Mouse (Mus musculus): ENCODE data around the gene Slc38a3.

The Slc38a3 gene

DNA sequence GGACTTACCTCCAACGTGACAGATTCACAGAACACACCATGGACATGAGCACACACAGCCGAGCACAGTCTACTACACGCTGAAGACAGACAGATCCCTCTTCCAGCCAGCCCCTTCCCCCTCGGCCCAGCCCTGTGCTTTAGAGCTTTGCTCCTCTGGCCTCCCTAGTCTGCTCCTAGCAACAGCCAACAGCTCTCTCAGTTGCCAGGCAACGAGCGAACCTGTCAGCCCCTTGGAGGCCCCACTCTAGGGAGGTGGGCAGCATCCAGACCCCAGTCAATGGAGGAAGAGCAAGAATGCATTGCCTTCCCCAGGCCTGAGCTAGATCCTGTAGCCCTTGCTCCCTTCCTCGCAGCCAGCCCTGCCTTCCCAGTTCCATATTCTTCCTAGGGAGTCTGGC, 32.3 kb downstream of the Slc38a3 start:
- no peak for DNase-seq (ENCODE audit: extremely low read depth, low read depth, low spot score)

DNA sequence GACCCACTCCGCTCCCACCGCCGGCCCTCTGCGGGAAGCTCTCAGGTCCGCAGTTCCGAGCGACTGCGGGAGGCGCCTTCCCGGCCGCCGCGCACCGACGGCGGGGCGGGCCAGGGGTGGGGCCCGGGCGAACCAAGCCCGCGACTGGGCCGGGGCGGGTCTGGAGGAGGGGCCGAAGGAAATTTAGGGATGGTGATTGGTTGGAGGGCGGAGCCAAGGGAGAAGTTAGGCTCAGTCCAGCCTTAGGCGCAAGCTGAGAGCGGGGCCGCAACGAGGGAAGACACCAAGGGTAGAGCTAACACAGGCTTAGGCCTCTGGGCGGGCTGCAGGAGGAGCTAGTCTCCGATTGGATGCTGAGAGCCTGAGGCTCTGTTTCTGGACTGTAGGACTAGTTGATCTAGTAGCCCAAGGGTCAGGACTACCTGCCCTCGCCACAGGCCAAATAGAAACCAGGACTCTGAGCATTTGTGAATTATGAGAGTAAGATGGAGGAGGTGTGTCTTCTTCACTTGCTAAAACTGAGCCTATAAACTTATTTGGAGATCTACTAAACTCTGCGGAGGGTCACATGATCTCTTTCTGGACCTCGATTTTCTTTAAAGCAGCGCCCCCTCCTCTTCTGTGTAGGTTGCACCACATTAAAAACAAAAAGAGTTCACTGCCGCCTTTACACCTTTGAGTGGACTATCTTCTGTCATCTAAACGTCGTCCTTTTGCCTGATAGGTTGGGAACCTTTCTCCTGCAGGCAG, 33.9 kb downstream of the Slc38a3 start, which contains the start of gene Gnai2:
Gnai2 (minus strand) TSS at position 89 of the 750 bp plus-strand sequence.
- DNase-seq (ENCODE audit: extremely low read depth, low read depth, low spot score), result peak; percentile 47

DNA sequence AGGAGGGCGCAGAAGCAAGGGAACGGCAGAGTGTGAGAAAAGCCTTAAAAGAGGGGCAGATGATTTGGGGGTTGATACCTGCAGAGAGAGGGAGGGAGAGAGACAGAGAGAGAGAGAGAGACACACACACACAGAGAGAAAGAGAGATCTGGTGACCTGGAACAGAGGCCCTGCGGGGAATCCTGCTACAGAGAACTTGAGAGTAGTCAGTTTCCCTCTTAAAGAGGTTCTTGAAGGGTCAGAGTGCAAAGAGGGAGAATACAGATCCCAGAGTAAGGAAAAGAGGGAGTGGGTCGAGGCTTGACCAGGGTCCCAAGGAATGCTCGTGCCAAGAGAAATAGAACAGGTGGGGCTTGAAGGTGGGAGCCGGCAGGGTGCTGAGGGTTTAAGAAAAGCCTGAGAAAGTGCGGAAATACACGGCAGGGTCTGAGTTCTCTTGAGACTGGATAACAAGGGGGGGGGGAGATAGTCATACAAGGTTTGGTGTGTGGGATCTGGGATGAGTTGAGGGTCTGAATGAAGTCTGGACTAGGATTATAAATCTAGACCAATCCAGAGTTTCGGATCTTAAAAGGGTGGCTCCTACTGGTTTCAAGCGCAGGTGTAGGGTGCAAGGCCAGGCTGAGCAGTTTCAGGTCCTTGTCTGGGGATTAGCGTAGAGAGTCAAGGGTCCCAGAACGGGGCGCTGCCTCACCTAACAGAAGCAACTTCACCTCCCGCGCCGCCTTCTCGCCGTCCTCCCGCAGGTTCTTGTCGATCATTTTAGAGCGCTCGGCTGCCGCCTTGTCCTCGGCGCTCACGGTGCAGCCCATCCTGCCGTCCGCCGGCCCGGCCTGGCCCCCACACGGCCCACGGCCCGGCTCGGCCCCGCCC, 34.7 kb downstream of the Slc38a3 start:
- DNase-seq (ENCODE audit: extremely low read depth, low read depth, low spot score), result no peak

DNA sequence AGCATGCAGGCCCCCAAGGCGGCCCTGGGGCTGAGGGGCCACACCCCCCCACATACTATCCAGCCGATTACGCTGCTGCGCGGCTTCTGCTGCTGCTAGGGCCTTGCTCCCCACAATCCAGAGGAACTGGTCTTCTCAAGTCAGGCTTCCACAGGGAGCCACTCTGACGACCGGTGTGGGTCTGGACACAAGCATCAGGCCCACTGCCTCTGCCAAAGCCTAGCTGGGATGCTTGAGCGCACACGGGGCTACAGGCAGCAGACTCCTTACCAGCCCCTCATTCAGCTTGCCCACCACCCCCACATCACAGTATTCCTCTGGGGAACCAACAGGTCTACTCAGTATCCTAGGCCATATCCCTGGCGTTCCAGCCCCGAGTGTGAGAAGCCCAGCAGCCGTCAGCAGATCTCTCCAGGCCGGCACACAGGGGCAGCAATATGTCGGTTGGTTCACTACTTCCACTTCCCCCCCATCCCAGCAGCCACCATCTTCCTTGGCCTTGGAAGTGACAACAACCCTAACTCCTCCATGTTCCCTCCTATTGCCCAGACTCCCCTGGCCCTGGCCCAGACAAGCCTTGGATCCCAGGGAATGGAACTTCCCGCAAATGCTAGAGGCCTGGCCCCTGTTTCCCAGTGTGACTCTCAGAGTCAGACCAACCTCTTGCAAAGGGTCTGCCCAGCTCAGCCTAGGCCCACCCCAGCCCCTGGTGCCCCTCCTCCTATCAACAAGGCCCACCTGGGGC, 35.5 kb downstream of the Slc38a3 start:
- no peak for DNase-seq (ENCODE audit: extremely low read depth, low read depth, low spot score)

DNA sequence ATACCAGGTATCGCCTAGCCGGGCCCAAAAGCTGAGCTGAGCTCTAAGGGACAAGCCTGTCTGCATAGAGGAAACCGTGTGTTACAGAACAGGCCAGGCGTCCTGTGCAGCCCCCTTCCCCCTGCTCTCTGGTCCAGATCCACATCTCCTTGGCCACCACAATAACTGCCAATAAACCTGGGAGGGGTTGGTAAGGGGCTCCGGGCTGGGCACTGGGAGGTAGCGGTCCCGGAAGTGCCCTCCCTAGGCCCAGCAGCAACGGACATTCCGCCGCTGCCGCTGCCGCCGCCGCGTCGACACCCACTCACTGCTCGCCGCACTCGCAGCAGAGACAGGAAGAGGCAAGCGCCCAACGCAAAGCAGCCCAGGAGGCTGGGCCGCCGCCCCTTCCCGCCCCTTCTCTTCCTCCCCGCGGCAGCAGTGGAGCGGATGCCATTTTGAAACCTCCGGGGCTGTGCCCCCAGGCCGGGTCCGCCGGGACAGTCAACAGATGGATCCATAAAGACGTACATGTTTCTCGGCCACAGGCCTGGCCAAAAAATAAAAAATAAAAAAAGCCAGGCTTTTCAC, 36.2 kb downstream of the Slc38a3 start:
- DNase-seq (ENCODE audit: extremely low read depth, low read depth, low spot score), result no peak

DNA sequence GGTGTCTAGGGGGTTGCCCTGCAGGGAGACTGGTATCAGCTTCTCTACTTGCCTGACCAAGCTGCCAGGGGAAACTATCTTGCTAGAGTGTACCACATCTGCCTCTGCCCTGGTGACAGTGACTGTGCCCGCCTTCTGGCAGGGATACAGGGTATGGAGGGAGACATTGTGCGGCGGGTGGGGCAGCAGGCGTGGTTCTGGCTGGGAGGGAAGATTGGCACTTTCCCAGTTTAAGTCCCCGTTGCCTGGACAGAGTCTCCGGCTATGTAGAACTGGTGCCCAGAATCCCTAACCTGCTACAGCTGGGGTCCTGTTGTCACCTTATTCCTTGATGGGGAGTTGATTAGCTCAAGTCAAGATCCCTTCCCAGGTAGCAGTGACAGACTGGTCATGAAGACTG, 36.9 kb downstream of the Slc38a3 start:
- DNase-seq (ENCODE audit: extremely low read depth, low read depth, low spot score), result no peak

DNA sequence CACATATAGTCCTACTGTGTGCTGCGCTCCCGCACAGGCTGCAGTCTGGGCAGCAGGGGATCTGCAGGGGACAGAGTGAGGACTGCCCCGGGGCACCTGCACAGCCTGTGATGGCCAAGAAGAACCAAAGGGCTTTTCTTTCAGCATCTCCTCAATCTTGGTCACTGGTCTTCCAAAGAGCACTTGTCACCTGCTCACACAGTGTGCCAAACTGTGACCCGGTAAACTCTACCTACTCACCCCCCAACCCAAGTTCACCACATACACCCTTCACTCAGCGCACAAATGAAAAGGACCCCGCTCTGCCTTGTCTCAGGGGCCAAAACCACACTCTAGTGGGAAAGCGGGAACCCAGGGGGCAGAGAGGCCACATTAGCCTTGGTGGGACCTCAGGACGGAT, 37.5 kb downstream of the Slc38a3 start:
- no peak for DNase-seq (ENCODE audit: extremely low read depth, low read depth, low spot score)

DNA sequence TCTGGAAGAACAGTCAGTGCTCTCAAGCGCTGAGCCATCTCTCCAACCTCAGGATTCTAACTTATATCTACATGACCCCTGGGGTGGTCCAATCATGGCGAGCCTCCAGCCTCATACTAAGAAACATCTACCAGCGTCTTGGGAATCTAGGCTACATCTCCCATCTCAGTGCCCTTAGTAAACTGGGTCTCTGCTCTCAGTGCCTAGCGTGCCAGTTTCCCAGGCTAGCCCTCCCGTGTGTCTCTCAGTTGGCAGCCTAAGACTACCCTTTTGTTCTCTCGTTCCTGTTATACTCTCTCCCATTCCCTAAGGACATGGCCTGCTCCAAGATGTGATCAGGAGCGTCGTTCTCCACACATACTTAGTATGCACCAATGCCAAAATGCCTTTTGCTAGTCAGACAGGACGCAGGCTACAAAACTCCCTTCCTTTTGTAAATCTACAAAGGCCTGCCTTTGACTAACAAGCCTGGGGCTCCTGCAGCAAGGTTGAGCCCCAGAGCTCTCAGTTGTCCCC, 38.0 kb downstream of the Slc38a3 start:
- DNase-seq (ENCODE audit: extremely low read depth, low read depth, low spot score), result no peak

DNA sequence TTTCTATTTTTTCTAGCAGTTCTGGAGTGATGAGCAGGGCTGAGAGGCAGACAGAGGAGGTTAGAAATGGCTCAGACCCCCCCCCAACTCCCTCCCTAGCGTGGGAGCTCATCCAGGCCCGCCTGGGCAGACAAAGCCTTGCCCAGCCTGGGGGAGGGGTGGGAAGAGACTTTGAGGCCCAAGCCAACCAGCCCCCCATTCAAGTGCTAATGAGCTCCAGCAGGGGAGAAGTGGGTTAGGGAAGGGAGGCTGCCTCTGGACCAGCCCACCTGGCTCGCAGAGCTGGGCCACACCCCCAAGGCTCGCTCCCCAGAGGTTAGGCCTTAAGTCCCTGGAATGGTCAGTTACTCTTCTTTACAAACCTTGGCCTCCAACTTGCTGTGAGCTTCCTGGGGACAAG, 38.8 kb downstream of the Slc38a3 start:
- DNase-seq (ENCODE audit: extremely low read depth, low read depth, low spot score), result no peak

DNA sequence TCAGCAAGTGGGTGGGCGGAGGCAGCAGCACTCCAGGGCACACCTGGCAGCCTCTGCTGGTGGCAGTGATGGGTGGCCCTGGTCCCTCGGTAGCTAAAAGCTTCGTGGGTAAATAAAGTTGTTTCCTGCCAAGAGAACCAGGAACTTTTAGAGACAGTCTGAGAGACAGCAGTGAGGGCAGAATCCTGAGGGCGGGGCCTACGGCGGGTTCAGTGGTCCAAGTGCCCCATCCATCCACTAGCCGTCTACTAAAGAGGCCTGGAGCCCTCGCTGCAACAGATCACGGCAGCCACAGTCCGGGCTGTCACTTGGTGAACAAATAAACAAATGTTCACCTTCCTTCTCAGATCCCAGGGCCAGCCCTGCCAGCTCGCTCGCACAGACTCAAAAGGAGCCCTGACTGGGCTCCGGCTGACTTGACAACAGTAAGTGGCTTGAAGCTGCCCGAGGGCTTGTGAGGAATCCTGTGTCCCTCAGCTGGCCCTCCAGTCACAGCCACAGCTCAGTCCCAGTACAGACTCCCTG, 39.4 kb downstream of the Slc38a3 start:
- no peak for DNase-seq (ENCODE audit: extremely low read depth, low read depth, low spot score)

DNA sequence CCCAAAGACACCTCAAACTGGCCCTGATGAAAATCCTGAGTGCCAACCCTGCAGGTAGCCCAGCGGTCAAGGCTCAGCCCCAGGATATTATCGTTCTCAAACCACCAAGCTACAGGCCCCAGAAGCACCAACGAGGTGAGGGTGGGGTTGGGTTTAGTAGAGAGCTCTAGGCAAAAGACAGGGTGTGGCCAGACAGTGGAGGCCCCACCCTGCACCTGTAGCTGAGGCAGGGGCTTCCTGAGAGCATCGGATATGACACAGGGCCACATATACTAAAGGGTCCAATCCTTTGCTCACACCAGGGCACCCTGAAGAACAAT, 40.0 kb downstream of the Slc38a3 start:
- no peak for DNase-seq (ENCODE audit: extremely low read depth, low read depth, low spot score)

DNA sequence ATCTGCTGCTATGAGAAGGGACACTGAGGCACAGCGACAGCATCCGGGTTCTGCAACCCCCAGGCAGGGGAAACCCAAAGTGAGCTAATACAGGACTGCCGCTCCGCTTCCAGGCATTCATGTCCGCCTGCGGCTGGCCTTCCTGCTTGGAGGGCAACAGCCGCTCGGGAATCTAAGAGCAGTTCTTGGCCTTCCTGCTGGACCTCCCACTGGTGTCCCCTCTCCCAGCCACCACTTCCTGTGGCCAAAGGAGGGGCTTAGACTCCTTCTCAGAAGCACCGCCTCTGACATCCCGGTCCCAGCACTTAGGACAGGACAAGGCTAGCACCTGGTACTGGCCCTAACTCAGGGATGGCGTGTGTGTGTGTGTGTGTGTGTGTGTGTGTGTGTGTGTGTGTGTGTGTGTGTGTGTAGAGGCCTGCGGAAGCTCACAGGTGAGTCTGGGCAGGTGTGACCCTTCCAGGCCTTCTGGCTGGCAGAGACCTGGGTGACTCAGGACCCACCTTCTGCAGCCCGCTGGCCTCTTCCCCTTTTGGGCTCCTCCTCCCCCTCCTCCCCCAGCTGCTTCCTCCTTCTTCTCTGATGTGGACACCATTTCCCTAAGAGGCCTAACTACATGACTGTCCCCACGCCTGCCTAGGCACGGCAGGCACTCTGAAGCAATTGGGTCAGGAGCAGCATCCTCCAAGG, 40.5 kb downstream of the Slc38a3 start:
- DNase-seq (ENCODE audit: extremely low read depth, low read depth, low spot score), result no peak

DNA sequence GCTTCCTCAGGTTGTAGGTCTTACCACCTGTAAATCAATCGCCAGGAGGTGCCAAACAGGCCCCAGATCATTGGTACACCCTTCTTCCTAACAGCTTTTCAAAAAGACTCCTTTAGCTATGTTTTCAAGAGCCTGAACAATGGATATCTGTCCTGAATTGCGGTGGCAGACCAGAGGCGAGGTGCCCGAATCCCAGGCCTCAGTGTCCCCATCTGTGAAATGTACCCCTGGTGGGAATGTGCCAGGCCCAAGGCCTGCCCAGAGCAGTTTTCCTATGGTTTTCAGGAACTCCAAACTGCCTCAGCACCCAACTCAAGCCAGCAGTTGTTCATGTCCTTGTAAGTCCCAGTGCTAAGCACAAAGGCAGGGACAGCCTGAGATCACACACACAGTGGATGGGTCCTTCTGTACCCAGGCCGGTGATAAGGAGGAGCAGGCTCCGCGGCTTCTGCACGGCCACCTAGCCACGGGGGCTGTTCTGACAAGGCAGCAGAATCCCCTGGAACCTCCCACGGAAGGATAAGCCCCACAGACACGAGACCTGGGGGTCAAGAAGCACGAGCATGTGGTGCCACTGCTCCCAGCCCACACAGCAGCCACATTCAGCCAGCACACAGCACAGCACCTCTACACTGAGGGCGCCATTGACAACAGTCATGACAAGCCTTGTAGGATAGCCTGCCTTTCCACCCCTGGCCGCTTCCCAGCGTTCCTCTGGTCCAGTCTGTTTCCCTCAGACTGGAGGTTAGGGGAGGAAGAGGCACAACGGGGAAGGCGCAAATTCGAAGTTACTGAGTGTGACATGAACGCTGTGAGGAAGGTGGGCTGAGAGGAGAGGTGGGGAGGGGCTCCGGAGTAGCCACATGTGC, 41.7 kb downstream of the Slc38a3 start:
- no peak for DNase-seq (ENCODE audit: extremely low read depth, low read depth, low spot score)

DNA sequence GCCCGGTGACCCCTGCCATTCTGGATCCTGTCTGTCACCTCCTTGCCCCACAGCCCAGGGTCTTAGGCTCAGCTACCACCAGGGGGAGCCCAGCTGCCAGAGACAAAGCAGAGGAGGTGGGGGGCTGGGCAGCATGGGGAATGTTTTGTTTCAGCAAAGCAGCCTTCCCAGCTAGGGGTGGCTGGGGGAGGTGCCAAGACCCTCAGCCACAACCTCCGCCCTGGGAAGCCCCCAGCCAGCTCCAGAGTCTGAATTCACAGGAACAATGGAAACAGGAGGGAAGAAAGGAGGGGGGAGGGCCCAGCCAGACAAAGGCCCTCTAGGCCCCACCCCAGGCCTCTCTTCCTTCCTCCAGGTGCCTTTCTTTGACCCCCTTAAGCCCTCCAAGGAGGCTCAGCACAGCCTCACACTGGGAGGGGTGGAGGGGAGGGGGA, 42.5 kb downstream of the Slc38a3 start:
- no peak for DNase-seq (ENCODE audit: extremely low read depth, low read depth, low spot score)

DNA sequence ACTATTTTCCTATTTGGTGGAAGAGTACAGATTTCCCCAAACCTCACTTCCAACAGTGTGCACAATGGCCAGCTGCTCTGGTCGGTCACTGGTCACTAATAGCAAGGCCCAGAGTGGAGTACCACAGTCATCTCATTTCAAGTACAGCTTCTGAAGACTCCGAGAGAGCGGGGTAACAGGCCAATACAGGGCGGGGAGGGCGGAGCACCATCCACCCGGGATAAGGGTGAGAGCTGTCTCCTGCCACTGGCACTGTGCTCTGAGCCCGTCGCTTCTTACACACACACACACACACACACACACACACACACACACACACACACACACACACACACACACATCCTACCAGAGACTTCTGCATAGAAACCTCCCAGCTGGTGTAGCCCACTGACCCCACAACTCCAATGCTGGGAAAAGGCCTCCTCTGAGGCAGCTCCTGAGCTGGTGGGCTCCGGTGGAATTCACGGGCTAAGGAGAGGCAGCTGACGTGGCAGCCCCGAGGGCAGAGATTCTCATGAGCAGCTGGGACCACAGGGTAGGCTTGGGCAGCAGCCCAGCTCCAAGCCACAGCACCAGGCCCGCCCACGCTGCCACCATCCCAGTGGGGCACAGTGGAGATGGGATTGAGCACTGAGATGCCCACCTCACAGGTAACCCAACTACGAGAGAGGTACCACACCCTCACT, 43.0 kb downstream of the Slc38a3 start:
- no peak for DNase-seq (ENCODE audit: extremely low read depth, low read depth, low spot score)

DNA sequence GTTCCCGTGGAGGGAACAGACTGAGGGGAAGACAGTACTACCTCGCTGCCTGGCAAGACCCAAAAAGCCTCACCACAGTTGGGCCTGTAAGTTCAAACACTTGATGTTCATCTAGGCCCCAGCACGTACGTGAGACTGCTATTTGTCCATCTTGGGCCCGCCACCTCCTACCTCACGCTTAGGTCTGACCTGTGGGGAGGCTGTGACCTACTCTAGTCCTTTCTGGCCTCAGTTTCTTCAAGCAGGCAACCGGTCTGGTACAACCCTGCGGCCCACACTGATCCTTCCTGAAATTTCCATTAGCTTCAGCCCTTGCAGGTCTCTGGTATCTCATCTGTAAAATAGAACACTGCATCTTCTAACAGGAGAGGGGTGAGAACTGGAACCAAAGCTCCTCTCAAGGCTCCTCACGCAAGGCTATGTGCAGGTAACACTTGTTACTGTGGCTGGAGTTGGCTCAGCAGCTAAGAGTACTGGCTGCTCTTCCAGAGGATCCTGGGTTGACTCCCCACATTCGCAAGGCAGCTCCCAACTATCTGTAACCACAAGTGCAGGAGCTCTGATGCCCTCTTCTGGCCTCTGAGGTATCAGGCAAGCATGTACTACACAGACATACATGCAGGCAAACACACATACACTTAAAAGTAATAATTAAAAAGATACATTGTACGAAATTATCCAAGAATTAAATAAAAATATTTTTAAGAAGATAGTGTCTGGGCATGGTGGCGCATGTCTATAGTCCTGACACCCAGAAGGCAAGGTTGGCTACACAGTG, 43.8 kb downstream of the Slc38a3 start:
- DNase-seq (ENCODE audit: extremely low read depth, low read depth, low spot score), result no peak

DNA sequence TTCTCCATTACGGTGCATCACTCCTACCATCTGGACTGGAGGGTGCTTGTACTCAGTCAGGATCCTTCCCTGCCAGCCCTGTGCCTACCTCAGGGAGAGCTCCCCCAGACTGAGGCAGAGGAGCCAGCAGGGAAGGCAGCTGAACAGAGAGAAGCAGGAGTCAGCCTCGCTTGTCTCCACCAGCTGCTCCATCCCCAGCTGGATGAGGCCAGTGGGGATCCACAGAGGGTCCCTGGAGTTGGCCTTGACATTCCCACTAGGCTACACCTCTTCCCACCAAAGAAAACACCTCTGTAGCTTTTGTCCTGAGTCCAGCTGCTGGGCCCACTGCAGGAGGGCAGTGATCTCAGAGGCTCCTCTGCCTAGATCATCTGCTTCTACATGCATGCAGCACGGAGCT, 44.4 kb downstream of the Slc38a3 start:
- DNase-seq (ENCODE audit: extremely low read depth, low read depth, low spot score), result no peak

DNA sequence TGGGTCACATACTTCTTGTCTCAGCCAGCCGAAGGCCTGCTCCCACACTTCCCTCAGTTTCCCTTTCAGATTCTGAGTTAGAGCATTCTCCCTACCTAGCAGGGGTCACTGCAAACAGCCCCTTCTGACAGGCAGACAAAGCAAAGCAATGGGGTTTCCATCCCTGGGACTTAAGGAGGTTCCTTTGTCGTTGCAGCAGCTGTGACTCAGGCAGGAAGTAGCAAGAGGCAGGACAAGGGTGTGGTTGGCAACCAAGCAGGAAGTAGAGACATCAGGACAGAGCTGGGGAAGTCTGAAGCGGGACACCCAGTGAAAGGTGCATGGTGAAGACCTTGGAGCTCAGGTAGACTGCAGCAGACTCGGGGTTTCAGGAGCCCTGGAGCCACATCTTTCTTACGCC, 44.8 kb downstream of the Slc38a3 start:
- DNase-seq (ENCODE audit: extremely low read depth, low read depth, low spot score), result no peak

Measured in fat pad, adult 2 months (tissue).